8 mouse cellular contexts compared by ENCODE assay signal in the genomic region with DNA sequence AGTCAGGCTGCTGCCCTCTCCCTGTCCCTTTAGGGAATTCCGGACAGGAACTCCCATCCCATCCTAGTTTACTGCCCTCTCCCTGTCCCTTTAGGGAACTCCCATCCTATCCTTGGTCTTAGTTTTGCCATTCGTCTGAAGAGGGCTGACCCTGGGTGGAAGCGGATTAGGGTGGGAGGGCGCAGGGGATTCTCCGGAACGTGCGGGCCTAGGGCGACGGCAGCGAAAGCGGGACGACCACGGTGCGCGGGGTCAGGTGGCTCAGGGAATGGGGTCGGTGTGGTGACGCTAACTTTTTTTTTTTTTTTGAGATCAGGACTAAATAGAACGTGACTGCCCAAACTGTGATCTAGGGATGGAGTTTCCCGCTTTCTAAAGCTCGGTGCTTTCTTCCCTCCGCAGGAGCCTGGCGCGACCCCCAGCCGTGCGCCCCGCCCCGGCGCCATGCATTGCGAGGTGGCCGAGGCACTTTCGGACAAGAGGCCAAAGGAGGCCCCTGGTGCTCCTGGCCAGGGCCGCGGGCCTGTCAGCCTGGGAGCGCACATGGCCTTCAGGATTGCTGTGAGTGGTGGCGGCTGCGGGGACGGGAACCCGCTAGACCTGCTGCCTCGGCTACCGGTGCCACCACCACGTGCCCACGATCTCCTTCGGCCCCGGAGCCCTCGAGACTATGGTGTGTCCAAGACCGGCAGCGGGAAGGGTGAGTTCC. TPM values are rescaled to one million over a fixed set of nuclear protein-coding genes. Genes with fewer than 3 reads are reported as not detected.
A peak's percentile ranks its signal among the peaks of the same experiment; 100 is the strongest.
DNase-seq lines count a peak whose midpoint lies in the region; ATAC-seq and TF ChIP-seq lines count a peak whose summit lies in the region.

No protein-coding gene starts in this region.

- TF ChIP-seq CTCF in cerebellum, adult 2 months (IDR thresholded peaks at IDR 0.05; ENCODE audit: borderline replicate concordance, insufficient read depth, low read depth, low read length) = no peak
- no peak for TF ChIP-seq CTCF in liver, postnatal 0 days (IDR thresholded peaks at IDR 0.05; ENCODE audit: low read depth)

- ATAC-seq in cerebellum, adult (ENCODE audit: insufficient number of reproducible peaks, low FRiP score, low TSS enrichment) = no peak
- ATAC-seq in hindbrain, embryonic 14.5 days (ENCODE audit: low FRiP score) = 0 out of 2 replicates have a peak, but pooled peaks have one; percentile 8
- ATAC-seq in liver, postnatal 0 days = no peak
- no peak for ATAC-seq in activated CD4-positive, CD25-positive, alpha-beta regulatory T cell, adult 4 months

- peaks cover 9% of the 10 kb centered on the region; the same call in 1 of the 2 replicates for H3K27me3 ChIP-seq in cerebellum, adult 2 months (ENCODE audit: control insufficient read depth, insufficient read depth, low read length)
- peaks cover 67% of the 10 kb centered on the region for H3K27me3 ChIP-seq in hindbrain, embryonic 14.5 days (ENCODE audit: control insufficient read depth, insufficient read depth, low read length)
- peaks cover 61% of the 10 kb centered on the region for H3K27me3 ChIP-seq in liver, postnatal 0 days (ENCODE audit: insufficient read depth, low read length)

- H3K27ac ChIP-seq in cerebellum, adult 2 months (ENCODE audit: insufficient read depth, low read length) = no peak overlapping the region
- no peak overlapping the region for H3K27ac ChIP-seq in ES-E14 (ENCODE audit: insufficient read depth, low read depth, low read length, poor library complexity, severe bottlenecking)
- no peak overlapping the region for H3K27ac ChIP-seq in hindbrain, embryonic 14.5 days
- H3K27ac ChIP-seq in liver, postnatal 0 days (ENCODE audit: low read depth) = no peak overlapping the region

- peak overlapping the region; percentile 68; the same call in 1 of the 2 replicates for H3K9ac ChIP-seq in ES-E14 (ENCODE audit: insufficient read depth, low read depth, low read length, poor library complexity, severe bottlenecking)
- H3K9ac ChIP-seq in hindbrain, embryonic 14.5 days = peak overlapping the region; percentile 70
- no peak overlapping the region for H3K9ac ChIP-seq in liver, postnatal 0 days (replicated peaks)

- TF ChIP-seq POLR2A in cerebellum, adult 2 months (IDR thresholded peaks at IDR 0.05; ENCODE audit: borderline replicate concordance, insufficient read depth, low read length) = no peak

- H3K9me3 ChIP-seq in ES-E14 (ENCODE audit: control insufficient read depth, insufficient read depth, low read depth, low read length) = no peaks in the 10 kb centered on the region
- H3K9me3 ChIP-seq in hindbrain, embryonic 14.5 days (ENCODE audit: control insufficient read depth, low read length) = no peaks in the 10 kb centered on the region
- H3K9me3 ChIP-seq in liver, postnatal 0 days (ENCODE audit: low read length) = no peaks in the 10 kb centered on the region

- WGBS in cerebellum, adult 2 months = 5% methylated on average over 47 of the region's 47 CpGs
- WGBS in hindbrain, embryonic 14.5 days = 2% methylated on average over 47 of the region's 47 CpGs
- WGBS in liver, postnatal 0 days (ENCODE audit: insufficient replicate concordance) = 3% methylated on average over 43 of the region's 47 CpGs

- no peak for DNase-seq in cerebellum, adult 2 months
- DNase-seq in ES-E14 (ENCODE audit: low read depth, low spot score) = no peak
- no peak for DNase-seq in hindbrain, embryonic 14.5 days (ENCODE audit: low spot score)
- DNase-seq in liver, postnatal 0 days = no peak
- DNase-seq in frontal cortex, postnatal 25 days (ENCODE audit: low spot score in 2 of 2) = no peak
- no peak for DNase-seq in layer of hippocampus, postnatal 10 days (ENCODE audit: low spot score in 2 of 2)

- in situ Hi-C loops in ES-E14 (cut with MboI; ENCODE audit: low sequenced_read_pairs in 2 of 2, unreplicated experiment in 2 of 2) = no loop called here

- H3K4me2 ChIP-seq in hindbrain, embryonic 14.5 days (replicated peaks) = peak overlapping the region; percentile 96
- peak overlapping the region; percentile 85 for H3K4me2 ChIP-seq in liver, postnatal 0 days (ENCODE audit: low read depth, low read length)

- H3K4me1 ChIP-seq in cerebellum, adult 2 months (ENCODE audit: control insufficient read depth, insufficient read depth, low read length) = no peaks in the 10 kb centered on the region
- H3K4me1 ChIP-seq in ES-E14 (ENCODE audit: control insufficient read depth in 2 of 2, insufficient read depth in 2 of 2, low read length in 2 of 2, poor library complexity in 1 of 2) = peaks cover 0 to 3% of the 10 kb centered on the region in 2 experiments; a peak in 1 of 4 replicates
- H3K4me1 ChIP-seq in hindbrain, embryonic 14.5 days (replicated peaks; ENCODE audit: control insufficient read depth, insufficient read depth, low read length) = peaks cover 10% of the 10 kb centered on the region
- peaks cover 8% of the 10 kb centered on the region; the same call in 1 of the 2 replicates for H3K4me1 ChIP-seq in liver, postnatal 0 days (ENCODE audit: insufficient read depth)

- no peaks in the 10 kb centered on the region for H3K36me3 ChIP-seq in ES-E14 (ENCODE audit: control insufficient read depth, insufficient read depth, low read length, poor library complexity, severe bottlenecking)
- H3K36me3 ChIP-seq in hindbrain, embryonic 14.5 days (replicated peaks; ENCODE audit: control insufficient read depth, insufficient read depth) = no peaks in the 10 kb centered on the region
- no peaks in the 10 kb centered on the region for H3K36me3 ChIP-seq in liver, postnatal 0 days (replicated peaks; ENCODE audit: insufficient read depth, low read length)

- TF ChIP-seq EP300 in liver, postnatal 0 days (IDR thresholded peaks at IDR 0.05; ENCODE audit: low read depth) = no peak

- H3K4me3 ChIP-seq in cerebellum, adult 2 months (replicated peaks; ENCODE audit: insufficient read depth, low read depth, low read length) = peak overlapping the region; percentile 48
- peak overlapping the region; percentile 72 to 75 for H3K4me3 ChIP-seq in ES-E14 (ENCODE audit: insufficient read depth in 1 of 2, low read depth in 1 of 2, low read length in 2 of 2, poor library complexity in 1 of 2, severe bottlenecking in 1 of 2)
- peak overlapping the region; percentile 73 for H3K4me3 ChIP-seq in hindbrain, embryonic 14.5 days (replicated peaks; ENCODE audit: low read length)
- peak overlapping the region; percentile 54 for H3K4me3 ChIP-seq in liver, postnatal 0 days (ENCODE audit: low read depth, low read length)

TF ChIP-seq in ES-E14, 5 proteins besides CTCF, POLR2A, EP300 and RAD21:
- TF ChIP-seq MAFK (IDR thresholded peaks at IDR 0.05; ENCODE audit: insufficient read depth, low read depth, low read length) = no peak
- no peak; the same call in 1 of the 2 replicates for TF ChIP-seq ZNF384 (IDR thresholded peaks at IDR 0.05; ENCODE audit: low read depth, low read length)

RNA-seq across cellular contexts. Expression of gene Glis1, which starts 1.0 kb away (rescaled TPM):
- polyA plus RNA-seq in cerebellum, adult 2 months (2012; rRNA removed) = 0.38 and 0.46 TPM in 2 replicates
- 0.98 and 1.7 TPM in 2 replicates for total RNA-seq in ES-E14 (2012; rRNA removed)
- polyA plus RNA-seq in hindbrain, embryonic 14.5 days (2014; fragmentation: Nextera tagmentation; extraction: Ambion mirVana) = 2.7 and 5.6 TPM in 2 replicates
- 0.17 and 0.18 TPM in 2 replicates for polyA plus RNA-seq in liver, postnatal 0 days (2015; fragmentation: Nextera tagmentation; extraction: Ambion mirVana)
- polyA plus RNA-seq in activated CD4-positive, CD25-positive, alpha-beta regulatory T cell, adult 4 months (2017; shearing (Covaris generic)) = not detected
- total RNA-seq in layer of hippocampus, postnatal 10 days (2021) = 1 to 10 TPM; 1.1 to 2.4 TPM
